Mouse (Mus musculus) granulocyte monocyte progenitor cell, adult 5-6 weeks (primary cell): ENCODE results near the gene Nudt9. TPM values are rescaled to one million over a fixed set of nuclear protein-coding genes. Genes with fewer than 3 reads are reported as not detected.

Experiments
- ATAC-seq: replicated peaks from 2 replicates; pipeline ENCODE4 v1.8.0; 2016; ENCODE audit warnings: mild to moderate bottlenecking, moderate TSS enrichment, inconsistent platforms; ENCODE audit not compliant: poor library complexity, severe bottlenecking
- total RNA-seq, 2 experiments: library from RNA; stranded (forward) in 1 of 2; stranded (reverse) in 1 of 2; fragments of 200-712, 200-1000 nt in 1 of 2; fragments of >200 nt in 1 of 2; fragmentation: Nextera tagmentation in 1 of 2; gene quantifications; 2 replicates each; pipeline ENCODE4 v1.2.3; 2014 to 2017

Gene Nudt9
- total RNA-seq, 2 experiments from 2014 or later, result 21.3 to 37.4 TPM

- no peak for ATAC-seq
Measured at GRCm38 (mm10) chr5:104035066-104035465, 11.0 kb upstream of the Nudt9 start.

GRCm38 (mm10) chr5:104035824-104036223 lies 10.3 kb upstream of the Nudt9 start:
- no peak for ATAC-seq

GRCm38 (mm10) chr5:104036686-104037085 lies 9.4 kb upstream of the Nudt9 start:
- ATAC-seq, result no peak

- peak; percentile 54 for ATAC-seq
Measured at GRCm38 (mm10) chr5:104039154-104039932, 6.8 kb upstream of the Nudt9 start.

- no peak for ATAC-seq
Measured at GRCm38 (mm10) chr5:104042906-104043305, 3.2 kb upstream of the Nudt9 start.

- ATAC-seq, result no peak
Measured at GRCm38 (mm10) chr5:104043704-104044103, 2.4 kb upstream of the Nudt9 start.

- no peak for ATAC-seq
Measured at GRCm38 (mm10) chr5:104047200-104048105, 1.3 kb downstream of the Nudt9 start.

- ATAC-seq, result no peak
Measured at GRCm38 (mm10) chr5:104048139-104048538, 2.0 kb downstream of the Nudt9 start.

GRCm38 (mm10) chr5:104052956-104053355 lies 6.8 kb downstream of the Nudt9 start:
- ATAC-seq, result peak; percentile 96

- no peak for ATAC-seq
Measured at GRCm38 (mm10) chr5:104054938-104055337, 8.8 kb downstream of the Nudt9 start.

- no peak for ATAC-seq
Measured at GRCm38 (mm10) chr5:104055816-104056215, 9.7 kb downstream of the Nudt9 start.

GRCm38 (mm10) chr5:104056295-104056694 lies 10.2 kb downstream of the Nudt9 start:
- no peak for ATAC-seq

GRCm38 (mm10) chr5:104058021-104058420 lies 11.9 kb downstream of the Nudt9 start:
- peak; percentile 87 for ATAC-seq

GRCm38 (mm10) chr5:104059628-104060027 lies 13.5 kb downstream of the Nudt9 start:
- ATAC-seq, result no peak

- ATAC-seq, result no peak
Measured at GRCm38 (mm10) chr5:104060429-104060828, 14.3 kb downstream of the Nudt9 start.

GRCm38 (mm10) chr5:104061936-104062772 lies 16.0 kb downstream of the Nudt9 start:
- no peak for ATAC-seq

GRCm38 (mm10) chr5:104062773-104063551 lies 16.9 kb downstream of the Nudt9 start:
- no peak for ATAC-seq

- ATAC-seq, result peak; percentile 52
Measured at GRCm38 (mm10) chr5:104068751-104069150, 22.6 kb downstream of the Nudt9 start.

GRCm38 (mm10) chr5:104071048-104071447 lies 24.9 kb downstream of the Nudt9 start:
- ATAC-seq, result no peak
